Mouse (Mus musculus): ENCODE measurements around the gene Arap2.

The Arap2 gene

GRCm38 (mm10) chr5:62765784-62766701, at the start of gene Arap2:
Gene Arap2 (minus strand): TSS chr5:62766159.
- peak; percentile 98 for DNase-seq

- DNase-seq, result no peak
Measured at GRCm38 (mm10) chr5:62815741-62816140, 49.8 kb upstream of the Arap2 start.

GRCm38 (mm10) chr5:62814072-62814414, 48.1 kb upstream of the Arap2 start:
- DNase-seq, result no peak

GRCm38 (mm10) chr5:62813402-62814071, 47.6 kb upstream of the Arap2 start, which contains the start of gene Dthd1:
Gene Dthd1 (plus strand): TSS chr5:62813823.
- DNase-seq, result no peak

- DNase-seq, result no peak
Measured at GRCm38 (mm10) chr5:62792776-62793175, 26.8 kb upstream of the Arap2 start.

GRCm38 (mm10) chr5:62790921-62791564, 25.1 kb upstream of the Arap2 start:
- DNase-seq, result no peak

- no peak for DNase-seq
Measured at GRCm38 (mm10) chr5:62786809-62787208, 20.9 kb upstream of the Arap2 start.

- no peak for DNase-seq
Measured at GRCm38 (mm10) chr5:62778682-62779081, 12.7 kb upstream of the Arap2 start.

- no peak for DNase-seq
Measured at GRCm38 (mm10) chr5:62777804-62778203, 11.8 kb upstream of the Arap2 start.

- no peak for DNase-seq
Measured at GRCm38 (mm10) chr5:62771775-62772599, 6.0 kb upstream of the Arap2 start.

- DNase-seq, result no peak
Measured at GRCm38 (mm10) chr5:62765459-62765783, 538 bp downstream of the Arap2 start.

GRCm38 (mm10) chr5:62764161-62764560, 1.8 kb downstream of the Arap2 start:
- DNase-seq, result no peak

- no peak for DNase-seq
Measured at GRCm38 (mm10) chr5:62763046-62763445, 2.9 kb downstream of the Arap2 start.

GRCm38 (mm10) chr5:62762298-62762960, 3.5 kb downstream of the Arap2 start:
- DNase-seq, result no peak

- peak; percentile 90 for DNase-seq
Measured at GRCm38 (mm10) chr5:62760791-62761504, 5.0 kb downstream of the Arap2 start.

- no peak for DNase-seq
Measured at GRCm38 (mm10) chr5:62755808-62756527, 10.0 kb downstream of the Arap2 start.

- DNase-seq, result no peak
Measured at GRCm38 (mm10) chr5:62752934-62753333, 13.0 kb downstream of the Arap2 start.

- DNase-seq, result no peak
Measured at GRCm38 (mm10) chr5:62751692-62752091, 14.3 kb downstream of the Arap2 start.

GRCm38 (mm10) chr5:62748168-62748567, 17.8 kb downstream of the Arap2 start:
- no peak for DNase-seq

- no peak for DNase-seq
Measured at GRCm38 (mm10) chr5:62743220-62743922, 22.6 kb downstream of the Arap2 start.
